Mouse (Mus musculus): Measurements from ENCODE around the gene Mab21l1.

Mab21l1 gene

DNA sequence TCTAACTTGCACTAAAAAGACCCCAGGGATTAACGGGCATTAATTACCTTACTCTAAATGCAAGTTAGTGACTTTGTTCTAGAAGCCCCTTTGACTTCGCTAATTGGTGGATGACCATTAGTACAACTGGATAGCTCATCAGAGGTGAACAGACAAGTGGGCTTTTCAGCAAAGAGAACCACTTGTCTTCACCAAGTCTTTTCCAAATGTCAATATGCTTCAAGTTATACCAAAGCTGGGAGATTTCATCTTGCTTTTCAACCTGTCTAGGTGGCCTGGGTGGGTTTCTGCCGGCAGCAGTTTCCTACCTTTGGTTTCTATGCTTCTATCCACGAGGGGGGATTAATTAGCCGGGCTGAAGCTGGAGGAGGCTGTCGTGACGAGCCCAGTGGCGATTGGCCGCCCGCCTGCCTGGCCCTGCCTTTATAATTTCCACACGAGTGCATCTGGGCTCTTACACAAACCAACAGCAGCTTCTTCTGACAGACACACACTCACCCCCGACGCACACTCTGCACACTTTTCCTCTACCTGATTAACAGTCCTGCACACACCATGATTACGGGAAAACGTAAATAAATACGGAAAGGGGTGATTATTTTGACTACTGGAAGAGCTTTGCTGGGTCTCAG is at the start of gene Mab21l1:
TSS of gene Mab21l1 (plus strand) at position 455 of the 632 bp plus-strand sequence.
- peak; percentile 23 for DNase-seq

DNA sequence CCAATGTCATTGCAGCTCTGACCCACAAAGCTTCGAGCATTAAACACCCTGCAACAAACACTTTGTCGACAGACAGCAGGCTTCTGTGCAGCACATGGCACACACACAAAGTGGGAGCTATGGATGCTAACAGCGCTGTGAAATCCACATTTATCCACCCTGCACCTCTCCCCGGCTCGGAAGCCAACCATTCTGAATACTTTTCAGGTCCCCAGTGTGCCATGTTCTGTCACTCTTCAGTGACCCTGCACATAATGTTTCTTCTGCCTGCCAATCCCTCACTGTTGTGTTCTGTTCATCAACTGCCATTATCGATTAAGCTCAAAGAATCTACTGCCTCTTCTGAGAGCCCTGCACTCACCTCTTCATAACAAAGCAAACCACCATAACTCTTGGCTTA is 48.6 kb upstream of the Mab21l1 start:
- DNase-seq: no peak

GRCm38 (mm10) chr3:55741428-55741827 is 40.9 kb upstream of the Mab21l1 start:
- DNase-seq: no peak

- DNase-seq: no peak
These were observed 40.1 kb upstream of the Mab21l1 start for GRCm38 (mm10) chr3:55742218-55742617.

DNA sequence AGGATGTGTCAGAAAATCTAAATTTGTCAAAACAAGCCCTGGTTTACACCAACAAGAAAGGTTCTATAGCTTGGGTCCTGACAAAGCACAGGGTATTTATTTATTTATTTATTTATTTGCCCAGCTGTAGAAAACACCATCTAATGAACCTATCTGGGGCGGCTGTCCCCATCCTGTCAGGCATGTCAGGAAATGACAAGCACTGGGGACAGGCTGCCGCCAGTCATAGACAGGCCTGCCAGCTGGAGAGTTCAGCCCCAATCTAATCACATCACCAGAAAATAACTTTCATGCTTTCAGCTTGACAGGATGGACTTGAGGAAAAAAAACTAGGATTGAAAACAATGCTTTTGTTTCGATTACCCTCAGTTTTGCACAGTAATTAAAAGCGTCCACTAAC is 39.7 kb upstream of the Mab21l1 start:
- DNase-seq: no peak

DNA sequence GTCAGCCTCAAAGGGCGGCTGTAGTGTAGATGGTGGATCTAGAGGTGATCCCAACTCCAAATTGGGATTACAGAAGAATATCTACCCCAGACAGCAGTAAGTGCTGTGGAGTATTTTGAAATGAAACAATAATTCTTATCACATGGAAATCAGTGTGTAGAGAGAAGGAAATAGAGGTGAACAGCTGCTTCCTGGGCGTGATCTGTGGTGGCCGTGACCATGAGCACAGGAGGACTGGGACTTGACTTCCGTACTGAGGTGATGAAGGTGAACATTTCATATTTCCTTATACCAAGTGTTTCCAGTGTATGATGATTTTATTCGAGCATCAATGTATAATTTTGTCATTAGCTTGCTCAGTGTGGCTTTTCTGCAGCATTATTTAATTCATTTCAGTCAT is 38.4 kb upstream of the Mab21l1 start:
- no peak for DNase-seq

DNA sequence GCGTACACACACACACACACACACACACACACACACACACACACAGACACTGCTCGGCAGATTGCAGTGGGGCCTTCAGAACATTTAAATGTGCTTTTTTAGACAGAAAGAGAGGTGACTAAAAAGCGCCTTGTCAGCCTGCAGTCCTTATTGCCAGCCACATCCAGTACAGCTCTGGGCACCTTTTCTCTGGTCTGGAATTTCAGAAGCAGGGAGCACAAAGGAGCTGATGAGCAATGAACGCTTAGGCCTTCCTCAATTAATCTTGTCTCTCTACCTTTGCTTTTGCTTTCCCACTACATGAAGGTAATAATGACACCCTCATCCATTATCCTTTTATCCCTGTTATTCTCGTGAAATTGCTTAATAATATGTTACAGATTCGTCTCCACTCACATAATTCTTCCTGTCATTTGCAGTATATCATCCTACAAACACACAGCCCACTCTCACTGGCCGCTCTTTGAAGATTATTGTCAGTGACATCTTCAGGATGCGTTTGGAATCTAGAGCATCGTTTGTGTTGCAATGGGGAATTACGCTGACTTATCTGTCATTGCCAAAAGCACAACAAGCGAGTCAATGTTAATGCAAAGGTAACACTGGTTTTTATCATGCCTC is 31.8 kb upstream of the Mab21l1 start:
- DNase-seq: peak; percentile 25

DNA sequence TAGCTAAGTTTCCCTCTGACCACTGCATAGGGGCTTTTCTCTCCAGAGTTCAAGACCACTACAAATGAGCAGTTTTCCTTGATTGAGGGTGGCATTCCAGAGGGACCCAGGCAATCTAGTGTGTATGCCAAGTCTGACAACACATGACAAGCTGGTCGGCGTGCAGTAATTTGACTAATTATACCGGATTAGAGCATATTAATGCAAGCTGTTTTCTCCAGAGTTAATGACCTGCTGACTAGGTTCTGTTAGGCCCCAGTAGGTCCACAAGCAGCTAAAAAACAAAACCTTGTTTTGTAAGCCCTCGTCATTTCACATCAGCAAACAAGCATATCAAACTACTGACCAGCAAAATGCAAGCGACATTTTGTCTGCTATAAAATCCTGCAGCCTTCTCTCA is 30.9 kb upstream of the Mab21l1 start:
- DNase-seq: no peak

DNA sequence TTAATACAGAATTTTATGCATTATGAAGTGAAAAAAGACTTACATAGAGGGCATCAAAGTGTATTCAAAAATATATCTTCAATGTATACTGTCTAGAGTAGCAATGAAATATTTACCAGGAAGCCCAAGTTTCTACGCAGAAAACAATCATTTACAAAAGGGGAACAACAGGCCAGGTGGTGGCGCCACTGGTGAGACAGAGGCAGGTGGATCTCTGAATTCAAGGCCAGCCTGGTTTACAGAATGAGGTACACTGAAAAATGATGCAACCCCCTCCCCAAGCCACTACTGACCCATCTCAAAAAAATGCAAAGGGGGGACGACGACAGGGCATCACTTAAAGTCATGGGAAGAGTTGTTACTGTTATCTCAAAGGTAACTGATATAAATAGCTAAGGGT is 29.8 kb upstream of the Mab21l1 start:
- DNase-seq: no peak

DNA sequence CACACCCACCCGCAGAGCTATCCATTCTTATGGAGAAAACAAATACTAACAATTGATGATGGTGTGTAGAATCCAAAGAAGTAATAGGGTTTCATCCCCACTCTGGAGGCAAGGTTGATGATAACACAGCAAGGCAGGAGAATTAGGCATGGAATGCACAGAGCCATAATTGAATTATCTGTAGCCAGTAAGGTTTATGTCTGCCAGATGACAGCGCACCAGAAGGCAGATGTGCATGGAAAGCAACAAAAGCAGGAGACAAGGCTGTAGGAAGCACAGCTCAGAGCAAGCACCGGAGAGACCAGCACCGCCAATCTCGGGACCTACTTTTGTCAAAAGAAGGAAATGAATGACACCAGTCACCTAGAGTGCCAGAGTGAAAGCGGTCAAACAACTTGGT is 28.4 kb upstream of the Mab21l1 start:
- DNase-seq: no peak

DNA sequence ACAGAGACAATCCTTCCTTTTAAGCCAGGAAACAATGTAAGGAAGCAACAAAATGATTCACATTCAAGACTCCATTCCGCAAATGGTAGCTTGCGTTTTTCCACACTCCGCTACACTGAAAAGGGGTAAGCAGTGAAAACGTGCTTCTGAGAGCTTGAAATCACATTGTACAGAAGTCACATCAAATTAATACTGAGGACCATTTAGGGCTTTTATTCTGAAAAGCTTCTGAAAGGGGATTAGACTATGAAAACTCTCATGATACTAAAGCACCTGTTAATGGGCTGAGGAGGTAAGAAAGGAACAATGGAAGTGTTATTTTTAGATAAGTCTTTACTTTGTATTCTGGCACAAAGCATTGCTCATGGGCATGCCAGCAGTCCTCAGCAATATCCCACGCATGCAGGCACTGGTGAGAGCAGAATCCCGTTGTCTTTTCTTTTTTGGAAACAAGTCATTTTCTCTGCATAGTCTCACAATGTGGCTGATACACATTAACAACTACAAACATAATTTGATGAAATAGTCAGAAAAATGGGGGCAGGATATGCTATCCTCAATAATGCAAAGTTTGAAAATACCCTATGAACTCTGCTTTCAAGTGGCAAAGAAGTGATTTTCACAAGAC is 27.2 kb upstream of the Mab21l1 start:
- DNase-seq: no peak

DNA sequence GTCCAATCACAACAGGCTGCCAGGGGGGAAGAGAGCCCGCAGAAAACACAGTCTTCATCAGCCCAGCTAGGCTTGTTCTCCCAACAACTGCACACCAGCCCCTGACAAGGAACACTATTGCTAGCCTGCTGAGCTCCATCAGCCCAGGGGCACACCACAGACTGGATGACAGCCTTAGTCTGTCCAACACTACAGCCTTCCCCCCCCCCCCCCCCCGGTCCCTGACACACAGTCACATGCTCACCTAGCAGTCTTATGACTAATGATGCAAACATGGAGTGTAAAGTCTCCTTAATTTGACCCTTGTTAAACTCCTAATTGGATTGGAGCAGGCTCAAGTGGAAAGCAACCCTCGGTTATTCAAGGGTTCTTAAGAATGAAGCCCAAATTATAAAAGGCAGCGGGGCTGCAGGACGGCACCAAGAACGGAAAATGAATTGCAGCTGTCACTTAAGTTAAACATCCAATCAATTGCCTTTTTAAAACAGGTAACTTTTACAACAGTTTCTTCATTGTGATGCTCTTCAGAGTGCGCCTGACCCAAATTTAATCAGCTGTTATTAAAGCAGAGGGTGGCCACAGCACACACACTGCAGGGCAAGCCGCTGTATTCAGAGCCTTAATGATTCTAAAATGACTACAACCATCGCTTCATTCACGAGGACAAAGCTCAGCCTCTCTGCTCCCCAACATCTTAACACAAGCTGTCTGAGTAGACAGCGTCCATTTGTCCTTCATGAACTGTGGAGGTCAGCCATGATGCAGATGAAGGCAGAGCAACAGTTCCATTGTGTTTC is 26.3 kb upstream of the Mab21l1 start:
- DNase-seq: no peak

DNA sequence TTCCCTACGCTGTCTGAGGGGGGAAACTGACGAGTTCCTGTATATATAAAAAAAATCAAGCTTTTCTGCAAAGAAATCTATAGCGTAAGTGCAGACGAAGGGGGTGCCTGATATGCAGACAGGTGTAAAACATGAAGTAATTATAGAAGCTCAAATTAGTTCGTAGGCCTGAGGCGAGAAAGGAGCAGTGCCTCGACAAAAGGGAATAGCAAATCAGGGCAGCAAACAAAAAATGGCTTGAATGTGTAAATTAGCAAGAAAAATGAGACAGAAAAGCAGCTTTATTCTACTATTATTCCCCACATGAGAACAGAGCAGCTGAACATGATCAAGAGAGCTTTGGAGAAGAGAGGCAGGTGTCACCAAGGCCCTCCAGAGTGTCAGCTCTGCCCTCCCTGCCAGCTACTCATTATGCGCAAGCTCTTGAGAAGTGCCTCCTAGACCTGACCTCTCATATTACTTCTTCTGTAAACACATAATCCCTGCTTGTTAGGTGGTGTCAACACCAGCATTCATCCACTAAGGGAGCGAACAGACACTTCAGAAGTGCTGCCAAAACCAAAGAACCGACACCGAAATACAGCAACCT is 25.6 kb upstream of the Mab21l1 start:
- DNase-seq: no peak

DNA sequence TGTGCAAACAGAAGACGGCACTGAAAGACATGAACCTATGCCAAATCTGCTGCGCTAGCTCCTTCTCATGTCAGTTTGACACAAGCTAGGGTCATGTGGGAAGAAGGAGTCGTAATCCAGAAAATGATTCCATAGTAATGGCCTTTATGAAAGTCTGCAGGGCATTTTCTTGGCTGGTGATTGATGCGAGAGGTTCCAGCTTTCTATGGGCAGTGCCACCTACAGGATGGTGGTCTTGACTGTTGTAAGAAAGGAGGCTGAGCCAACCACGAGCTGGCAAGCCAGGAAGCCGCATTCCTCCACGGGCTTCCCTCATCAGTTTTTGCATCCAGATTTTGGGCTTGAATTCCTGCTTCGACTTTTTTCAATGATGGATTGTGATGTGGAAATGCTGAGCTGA is 24.0 kb upstream of the Mab21l1 start:
- no peak for DNase-seq

DNA sequence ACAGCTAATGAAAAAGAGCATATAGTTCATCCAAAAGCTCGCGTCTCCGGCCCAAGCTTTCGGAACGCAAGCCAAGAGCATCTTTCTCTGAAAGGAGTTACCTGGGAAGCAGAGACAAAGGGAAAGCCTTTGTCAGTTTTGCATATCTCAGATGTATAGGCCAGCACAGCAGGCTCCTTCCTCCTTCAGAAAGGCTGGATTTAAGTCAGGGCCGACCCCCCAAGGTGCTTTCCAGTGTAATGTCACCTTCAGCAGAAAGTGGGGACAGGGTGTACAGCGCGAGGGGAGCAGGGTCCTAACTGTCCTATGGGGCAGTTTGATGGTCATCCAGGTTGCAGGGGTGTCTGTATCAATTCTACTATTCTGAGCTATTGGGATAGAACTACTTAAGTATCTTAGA is 18.7 kb upstream of the Mab21l1 start:
- DNase-seq: no peak

DNA sequence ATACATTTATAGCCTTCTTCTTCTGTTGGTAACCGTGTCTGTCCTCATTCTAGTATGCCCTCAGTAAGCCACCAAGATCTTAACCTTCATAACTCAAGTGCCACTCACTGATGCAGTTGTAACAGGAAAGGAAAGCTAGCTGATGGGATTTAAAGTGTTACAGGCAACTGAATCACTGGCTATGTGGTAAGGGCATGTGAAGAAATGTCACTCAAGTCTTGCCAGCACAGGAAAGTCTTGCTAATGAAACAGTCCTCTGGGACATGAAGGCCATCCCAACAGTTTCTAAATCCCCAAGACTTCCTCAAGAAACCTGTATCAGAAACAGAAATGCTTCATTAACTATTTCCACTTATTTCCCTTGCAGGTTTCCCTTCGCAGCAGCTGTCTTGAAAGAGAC is 13.7 kb upstream of the Mab21l1 start:
- DNase-seq: no peak

- no peak for DNase-seq
These were observed 13.0 kb upstream of the Mab21l1 start for GRCm38 (mm10) chr3:55769308-55769707.

DNA sequence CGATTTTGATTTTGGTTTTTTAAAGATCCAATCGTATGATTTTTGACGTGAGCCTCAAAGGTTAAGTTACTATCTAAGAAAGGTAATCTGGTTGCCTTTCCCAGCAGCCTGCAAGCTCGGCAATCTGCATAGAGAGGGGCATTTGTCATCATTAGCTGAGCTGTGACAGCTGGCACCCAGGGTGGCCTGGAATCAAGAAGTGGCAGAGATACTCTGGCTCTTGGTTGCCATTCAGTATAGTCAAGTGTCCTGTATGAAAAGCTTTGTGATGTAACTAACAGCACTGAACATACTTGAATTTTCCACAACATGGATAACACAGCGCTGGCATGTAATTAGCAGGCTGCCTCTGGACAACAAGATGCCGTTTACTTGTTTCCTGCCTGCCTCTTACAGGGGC is 8.1 kb upstream of the Mab21l1 start:
- DNase-seq: no peak

DNA sequence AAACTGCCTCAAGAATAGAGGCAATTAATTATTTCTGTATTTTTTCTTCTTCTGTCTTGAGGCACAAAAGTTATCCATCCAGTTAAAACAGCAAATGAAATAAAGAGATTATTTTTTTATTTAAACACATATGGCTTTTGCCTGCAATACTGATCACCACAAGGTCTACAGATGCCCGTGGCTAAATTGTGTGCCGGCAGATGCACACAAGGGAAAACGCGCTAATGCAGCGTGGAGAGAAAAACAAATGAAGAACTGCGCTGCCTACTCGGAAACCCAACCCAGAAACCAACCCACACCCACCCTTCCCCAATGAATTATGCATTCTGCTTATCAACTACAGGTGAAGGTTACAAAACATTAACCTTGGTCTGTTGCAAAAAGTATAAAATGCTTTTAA is 7.1 kb upstream of the Mab21l1 start:
- no peak for DNase-seq

DNA sequence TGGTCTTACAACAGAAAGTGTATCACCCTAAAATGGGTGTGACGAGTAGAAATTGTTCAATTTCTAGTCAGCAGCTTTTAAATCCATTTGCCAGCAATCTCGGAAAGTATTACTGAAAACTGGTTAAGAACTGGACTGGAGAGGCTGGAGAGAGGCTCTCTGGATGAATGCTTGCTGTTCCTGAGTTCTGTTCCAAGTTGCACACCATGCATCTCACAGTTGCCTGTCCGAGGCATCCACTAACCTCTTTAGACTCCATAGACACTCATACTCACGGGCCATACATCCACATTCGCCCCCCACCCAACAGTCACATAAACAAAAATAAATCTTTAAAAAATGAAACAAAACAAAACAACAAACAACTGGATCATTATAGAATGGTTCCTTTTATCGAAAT is 6.6 kb upstream of the Mab21l1 start:
- DNase-seq: no peak

DNA sequence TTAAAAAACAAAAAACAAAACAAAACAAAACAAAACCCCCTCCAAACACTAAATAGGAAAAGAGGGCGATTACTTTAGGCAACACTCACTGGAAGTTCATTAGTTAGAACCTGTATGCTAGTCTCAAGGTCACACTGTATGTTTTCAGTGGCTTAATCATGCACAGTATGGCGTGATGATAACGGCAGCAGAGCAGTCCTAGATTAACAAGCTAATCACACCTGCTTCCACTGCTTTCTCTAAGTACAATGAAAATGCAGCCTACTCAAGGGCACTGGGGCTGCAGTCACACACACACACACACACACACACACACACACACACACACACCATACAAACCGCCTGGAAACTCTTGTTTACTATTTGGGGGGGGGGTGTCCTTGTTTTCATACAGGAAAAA is 4.8 kb upstream of the Mab21l1 start:
- DNase-seq: no peak

GRCm38 (mm10) chr3:55778764-55779730 is 3.3 kb upstream of the Mab21l1 start:
- DNase-seq: no peak
